Mouse (Mus musculus): Measurements from ENCODE around the gene Stx17. TPM values are rescaled to one million over a fixed set of nuclear protein-coding genes. Genes with fewer than 3 reads are reported as not detected.

Stx17 gene
- total and polyA plus RNA-seq, 3 experiments, result 7.2 to 10.0 (median 8.0) TPM

- Histone ChIP-seq H3K36me3 (replicated peaks in 1 of 2; ENCODE audit: control insufficient read depth in 1 of 2, insufficient read depth in 1 of 2, low read length in 1 of 2) (peaks cover 9 to 37% of the 10 kb centered on the region in 2 experiments), H3K27me3 (replicated peaks) (no peaks in the 10 kb centered on the region), H3K9me3 (replicated peaks; ENCODE audit: low read length) (no peaks in the 10 kb centered on the region), H3K79me2 (replicated peaks; ENCODE audit: control insufficient read depth, extremely low read depth, insufficient read depth, poor library complexity, severe bottlenecking) (no peaks in the 10 kb centered on the region), H3K4me1 (ENCODE audit: control insufficient read depth in 1 of 2, insufficient read depth in 2 of 2) (peaks cover 0 to 16% of the 10 kb centered on the region in 2 experiments; a peak in 2 of 4 replicates), H3K9ac (ENCODE audit: insufficient read depth, low read depth) (no peak overlapping the region), H3K27ac (ENCODE audit: insufficient read depth, low read depth) (no peak overlapping the region), H3K4me2 (ENCODE audit: insufficient read depth, low read depth, poor library complexity, severe bottlenecking) (no peak overlapping the region), H3K4me3 (replicated peaks in 1 of 3; ENCODE audit: low read depth in 2 of 3, low read length in 2 of 3, poor library complexity in 1 of 3) (no peak overlapping the region)
- dilution Hi-C loops (cut with MboI; ENCODE audit: extremely low pct_ligation_motif_present, extremely low pct_unique_long_range_greater_than_20kb, low sequenced_read_pairs), result no loop called here
- in situ Hi-C loops (cut with MboI; ENCODE audit: low pct_ligation_motif_present, low pct_unique_long_range_greater_than_20kb, low sequenced_read_pairs), result no loop called here
- no peak for DNase-seq (ENCODE audit: extremely low read depth)
- TF ChIP-seq ETS1 (conservative IDR thresholded peaks at IDR 0.05; ENCODE audit: low read depth, low read length) (no peak), USF1 (IDR thresholded peaks at IDR 0.05; ENCODE audit: low read depth, low read length) (no peak), ZKSCAN1 (IDR thresholded peaks at IDR 0.05; ENCODE audit: borderline replicate concordance, low read depth, low read length) (no peak), SIN3A (IDR thresholded peaks at IDR 0.05; ENCODE audit: low read length) (no peak), E2F4 (IDR thresholded peaks at IDR 0.05; ENCODE audit: insufficient replicate concordance, low read depth, low read length) (no peak), MAX (IDR thresholded peaks at IDR 0.05; ENCODE audit: low read length) (no peak), PAX5 (IDR thresholded peaks at IDR 0.05; ENCODE audit: low read length) (no peak), ZNF384 (IDR thresholded peaks at IDR 0.05; ENCODE audit: low read depth, low read length) (no peak), MXI1 (IDR thresholded peaks at IDR 0.05; ENCODE audit: low read depth, low read length) (no peak), CTCF (conservative IDR thresholded peaks at IDR 0.05 in 1 of 2, IDR thresholded peaks at IDR 0.05 in 1 of 2; ENCODE audit: low read depth in 2 of 2, low read length in 2 of 2) (no peak), TCF12 (IDR thresholded peaks at IDR 0.05; ENCODE audit: low read depth, low read length) (no peak), JUN (IDR thresholded peaks at IDR 0.05; ENCODE audit: insufficient read depth, low read depth, low read length) (no peak), IRF4 (IDR thresholded peaks at IDR 0.05; ENCODE audit: low read depth, low read length) (no peak), GABPA (IDR thresholded peaks at IDR 0.05; ENCODE audit: insufficient replicate concordance, low read depth, low read length) (no peak), CHD1 (IDR thresholded peaks at IDR 0.05; ENCODE audit: low read depth, low read length) (no peak), EP300 (IDR thresholded peaks at IDR 0.05; ENCODE audit: low read length) (no peak), UBTF (IDR thresholded peaks at IDR 0.05; ENCODE audit: low read depth, low read length) (no peak), POLR2A (IDR thresholded peaks at IDR 0.05; ENCODE audit: low read depth, low read length) (no peak)
Measured at GRCm38 (mm10) chr4:48160386-48160785, 35.7 kb downstream of the Stx17 start.

GRCm38 (mm10) chr4:48163851-48164250 is 39.1 kb downstream of the Stx17 start:
- H3K36me3 ChIP-seq (replicated peaks in 1 of 2; ENCODE audit: control insufficient read depth in 1 of 2, insufficient read depth in 1 of 2, low read length in 1 of 2), result peaks cover 15 to 56% of the 10 kb centered on the region in 2 experiments
- DNase-seq (ENCODE audit: extremely low read depth), result no peak
- H3K4me1 ChIP-seq (ENCODE audit: control insufficient read depth in 1 of 2, insufficient read depth in 2 of 2), result peaks cover 0 to 11% of the 10 kb centered on the region in 2 experiments; a peak in 2 of 4 replicates
- no peak overlapping the region for H3K4me3 ChIP-seq (replicated peaks in 1 of 3; ENCODE audit: low read depth in 2 of 3, low read length in 2 of 3, poor library complexity in 1 of 3)
- H3K27me3 ChIP-seq (replicated peaks), result no peaks in the 10 kb centered on the region
- H3K79me2 ChIP-seq (replicated peaks; ENCODE audit: control insufficient read depth, extremely low read depth, insufficient read depth, poor library complexity, severe bottlenecking), result no peaks in the 10 kb centered on the region
- no peak overlapping the region for H3K27ac ChIP-seq (ENCODE audit: insufficient read depth, low read depth)
- H3K9ac ChIP-seq (ENCODE audit: insufficient read depth, low read depth), result no peak overlapping the region
- TF ChIP-seq TBP (conservative IDR thresholded peaks at IDR 0.05; ENCODE audit: low read depth, low read length) (no peak), UBTF (IDR thresholded peaks at IDR 0.05; ENCODE audit: low read depth, low read length) (no peak), EP300 (IDR thresholded peaks at IDR 0.05; ENCODE audit: low read length) (no peak), TCF12 (IDR thresholded peaks at IDR 0.05; ENCODE audit: low read depth, low read length) (no peak), ZKSCAN1 (IDR thresholded peaks at IDR 0.05; ENCODE audit: borderline replicate concordance, low read depth, low read length) (no peak), KAT2A (IDR thresholded peaks at IDR 0.05; ENCODE audit: insufficient replicate concordance, low read length) (no peak), PAX5 (IDR thresholded peaks at IDR 0.05; ENCODE audit: low read length) (no peak), IRF4 (IDR thresholded peaks at IDR 0.05; ENCODE audit: low read depth, low read length) (no peak), SMC3 (IDR thresholded peaks at IDR 0.05; ENCODE audit: low read depth, low read length) (no peak), MAZ (IDR thresholded peaks at IDR 0.05; ENCODE audit: low read depth, low read length) (no peak), RCOR1 (conservative IDR thresholded peaks at IDR 0.05; ENCODE audit: low read depth, low read length) (no peak), SIN3A (IDR thresholded peaks at IDR 0.05; ENCODE audit: low read length) (no peak)
- no peaks in the 10 kb centered on the region for H3K9me3 ChIP-seq (replicated peaks; ENCODE audit: low read length)
- dilution Hi-C loops (cut with MboI; ENCODE audit: extremely low pct_ligation_motif_present, extremely low pct_unique_long_range_greater_than_20kb, low sequenced_read_pairs), result no loop called here
- in situ Hi-C loops (cut with MboI; ENCODE audit: low pct_ligation_motif_present, low pct_unique_long_range_greater_than_20kb, low sequenced_read_pairs), result no loop called here
- no peak overlapping the region for H3K4me2 ChIP-seq (ENCODE audit: insufficient read depth, low read depth, poor library complexity, severe bottlenecking)

All from CH12.LX (cell line).